ENCODE assay signal across 10 mouse cellular contexts in genomic region chr6:85856194-85856678, GRCm38 (mm10). TPM values are rescaled to one million over a fixed set of nuclear protein-coding genes. Genes with fewer than 3 reads are reported as not detected.
A peak's percentile ranks its signal among the peaks of the same experiment; 100 is the strongest.
DNase-seq lines count a peak whose midpoint lies in the region; ATAC-seq lines count a peak whose summit lies in the region.
"Had no signal": no experiment of that assay in that cellular context is flagged by ENCODE, and none has a peak within 500 bp of the region (broad histone marks: within the 10 kb centered on the region; RNA-seq: fewer than 3 reads in every experiment).

No protein-coding gene starts in this region.

- no peaks in the 10 kb centered on the region for H3K36me3 ChIP-seq in forebrain, embryonic 16.5 days (ENCODE audit: control insufficient read depth, insufficient read depth)
- H3K36me3 ChIP-seq in forebrain, embryonic 10.5 days (replicated peaks): no peaks in the 10 kb centered on the region
- no peaks in the 10 kb centered on the region for H3K36me3 ChIP-seq in lung, embryonic 15.5 days
- H3K36me3 ChIP-seq: liver, embryonic 15.5 days had no signal

- no peaks in the 10 kb centered on the region for H3K4me1 ChIP-seq in forebrain, embryonic 16.5 days (replicated peaks; ENCODE audit: control insufficient read depth, insufficient read depth, low read length)
- 0 out of 2 replicates have a peak, but pooled peaks cover 3% of the 10 kb centered on the region for H3K4me1 ChIP-seq in forebrain, embryonic 10.5 days
- no peaks in the 10 kb centered on the region for H3K4me1 ChIP-seq in lung, embryonic 15.5 days

- no peaks in the 10 kb centered on the region for H3K9me3 ChIP-seq in forebrain, embryonic 16.5 days (ENCODE audit: control insufficient read depth, low read length)
- no peaks in the 10 kb centered on the region for H3K9me3 ChIP-seq in forebrain, embryonic 10.5 days
- no peaks in the 10 kb centered on the region for H3K9me3 ChIP-seq in lung, embryonic 15.5 days
- H3K9me3 ChIP-seq: liver, embryonic 15.5 days had no signal

- no peak overlapping the region for H3K4me3 ChIP-seq in forebrain, embryonic 16.5 days (replicated peaks; ENCODE audit: low read length)
- no peak overlapping the region for H3K4me3 ChIP-seq in forebrain, embryonic 10.5 days
- no peak overlapping the region for H3K4me3 ChIP-seq in lung, embryonic 15.5 days
- H3K4me3 ChIP-seq: liver, embryonic 15.5 days had no signal

- no peaks in the 10 kb centered on the region for H3K27me3 ChIP-seq in forebrain, embryonic 16.5 days (replicated peaks; ENCODE audit: control insufficient read depth, insufficient read depth, low read length)
- no peaks in the 10 kb centered on the region for H3K27me3 ChIP-seq in forebrain, embryonic 10.5 days (ENCODE audit: poor library complexity, severe bottlenecking)
- H3K27me3 ChIP-seq in lung, embryonic 15.5 days: no peaks in the 10 kb centered on the region
- H3K27me3 ChIP-seq: liver, embryonic 15.5 days had no signal

- H3K27ac ChIP-seq in forebrain, embryonic 16.5 days (ENCODE audit: low read length): no peak overlapping the region
- no peak overlapping the region for H3K27ac ChIP-seq in forebrain, embryonic 10.5 days
- no peak overlapping the region for H3K27ac ChIP-seq in lung, embryonic 15.5 days
- H3K27ac ChIP-seq: liver, embryonic 15.5 days had no signal

- peak; percentile 82 for ATAC-seq in forebrain, embryonic 16.5 days
- 0 out of 2 replicates have a peak, but pooled peaks have one; percentile 49 for ATAC-seq in lung, embryonic 15.5 days (ENCODE audit: borderline replicate concordance, extremely low read depth, low FRiP score, low TSS enrichment)

- WGBS in forebrain, embryonic 16.5 days: 64% methylated on average over 1 of the region's 1 CpGs
- 82% methylated on average over 1 of the region's 1 CpGs for WGBS in forebrain, embryonic 10.5 days
- 72% methylated on average over 1 of the region's 1 CpGs for WGBS in lung, embryonic 15.5 days

- no peak for DNase-seq in forebrain, embryonic 10.5 days (ENCODE audit: extremely low spot score, low spot score)
- peak; percentile 97 for DNase-seq in adrenal gland, adult 2 months
- DNase-seq in frontal cortex, postnatal 10 days (ENCODE audit: low spot score in 2 of 2): peak; percentile 58 to 72
- DNase-seq in kidney, postnatal 10 days: peak; percentile 77
- DNase-seq in testis, postnatal 10 days (ENCODE audit: low spot score): peak; percentile 64
- DNase-seq in retina, postnatal 1 day: no peak

- no peak overlapping the region for H3K4me2 ChIP-seq in forebrain, embryonic 16.5 days (ENCODE audit: low read length)
- no peak overlapping the region for H3K4me2 ChIP-seq in lung, embryonic 15.5 days
- H3K4me2 ChIP-seq: liver, embryonic 15.5 days had no signal

- no peak overlapping the region for H3K9ac ChIP-seq in forebrain, embryonic 16.5 days (replicated peaks; ENCODE audit: low read depth, low read length)
- no peak overlapping the region for H3K9ac ChIP-seq in lung, embryonic 15.5 days
- H3K9ac ChIP-seq: liver, embryonic 15.5 days had no signal

RNA-seq across cellular contexts. Expression of gene Nat8f2, which starts 12.7 kb away (rescaled TPM):
- polyA plus RNA-seq in forebrain, embryonic 16.5 days (2015; fragmentation: Nextera tagmentation; extraction: Ambion mirVana): not detected in 2 replicates
- polyA plus RNA-seq in forebrain, embryonic 10.5 days (2016; fragmentation: Nextera tagmentation; extraction: Ambion mirVana): not detected in 2 replicates
- 1 to 10 TPM; 2.0 to 3.7 TPM for total RNA-seq in adrenal gland, adult 2 months (2021)
- 0.12 and 0.15 TPM in 2 replicates for polyA plus RNA-seq in adrenal gland, adult 2 months (2012; rRNA removed)
- polyA plus RNA-seq in lung, embryonic 15.5 days (2015; fragmentation: Nextera tagmentation; extraction: Ambion mirVana): 0.07 TPM in 1 of 2 replicates, not detected in the other
- total RNA-seq: common myeloid progenitor, adult 5-6 weeks had no signal
- polyA plus RNA-seq: liver, embryonic 15.5 days had no signal

RNA-seq across cellular contexts. Expression of gene Nat8, which starts 24.4 kb away (rescaled TPM):
- polyA plus RNA-seq in forebrain, embryonic 16.5 days (2015; fragmentation: Nextera tagmentation; extraction: Ambion mirVana): not detected in 2 replicates
- polyA plus RNA-seq in forebrain, embryonic 10.5 days (2016; fragmentation: Nextera tagmentation; extraction: Ambion mirVana): not detected in 2 replicates
- total RNA-seq in adrenal gland, adult 2 months (2021): 1 to 10 TPM; 1.8 to 8.2 TPM
- 2.3 and 3.3 TPM in 2 replicates for polyA plus RNA-seq in adrenal gland, adult 2 months (2012; rRNA removed)
- polyA plus RNA-seq in lung, embryonic 15.5 days (2015; fragmentation: Nextera tagmentation; extraction: Ambion mirVana): not detected in 2 replicates
- total RNA-seq: common myeloid progenitor, adult 5-6 weeks had no signal

RNA-seq across cellular contexts. Expression of gene Nat8f5, which starts 35.5 kb away (rescaled TPM):
- polyA plus RNA-seq in forebrain, embryonic 16.5 days (2015; fragmentation: Nextera tagmentation; extraction: Ambion mirVana): not detected in 2 replicates
- not detected in 2 replicates for polyA plus RNA-seq in forebrain, embryonic 10.5 days (2016; fragmentation: Nextera tagmentation; extraction: Ambion mirVana)
- 1 to 10 TPM; 5.7 to 9.7 TPM for total RNA-seq in adrenal gland, adult 2 months (2021)
- polyA plus RNA-seq in adrenal gland, adult 2 months (2012; rRNA removed): 1.1 and 2.3 TPM in 2 replicates
- polyA plus RNA-seq in lung, embryonic 15.5 days (2015; fragmentation: Nextera tagmentation; extraction: Ambion mirVana): not detected in 2 replicates
- total RNA-seq: common myeloid progenitor, adult 5-6 weeks had no signal
- polyA plus RNA-seq: liver, embryonic 15.5 days had no signal

RNA-seq across cellular contexts. Expression of gene Nat8f6, which starts 35.5 kb away (rescaled TPM):
- polyA plus RNA-seq in forebrain, embryonic 16.5 days (2015; fragmentation: Nextera tagmentation; extraction: Ambion mirVana): not detected in 2 replicates
- not detected in 2 replicates for polyA plus RNA-seq in forebrain, embryonic 10.5 days (2016; fragmentation: Nextera tagmentation; extraction: Ambion mirVana)
- 1 to 10 TPM in 1 of 2 experiments, under 1 TPM in 1; 0.81 to 2.8 TPM for total RNA-seq in adrenal gland, adult 2 months (2021)
- polyA plus RNA-seq in adrenal gland, adult 2 months (2012; rRNA removed): 0.87 and 1.4 TPM in 2 replicates
- polyA plus RNA-seq in lung, embryonic 15.5 days (2015; fragmentation: Nextera tagmentation; extraction: Ambion mirVana): not detected in 2 replicates
- total RNA-seq: common myeloid progenitor, adult 5-6 weeks had no signal
- polyA plus RNA-seq: liver, embryonic 15.5 days had no signal

RNA-seq across cellular contexts. Expression of gene Nat8f4, which starts 48.4 kb away (rescaled TPM):
- polyA plus RNA-seq in forebrain, embryonic 16.5 days (2015; fragmentation: Nextera tagmentation; extraction: Ambion mirVana): 6.3 and 6.5 TPM in 2 replicates
- polyA plus RNA-seq in forebrain, embryonic 10.5 days (2016; fragmentation: Nextera tagmentation; extraction: Ambion mirVana): 6.2 and 6.7 TPM in 2 replicates
- total RNA-seq in adrenal gland, adult 2 months (2021): 10 to 100 TPM in 1 of 2 experiments, 1 to 10 TPM in 1; 8.4 to 15.5 TPM
- polyA plus RNA-seq in adrenal gland, adult 2 months (2012; rRNA removed): 6.8 and 8.5 TPM in 2 replicates
- 4.9 and 5.1 TPM in 2 replicates for polyA plus RNA-seq in lung, embryonic 15.5 days (2015; fragmentation: Nextera tagmentation; extraction: Ambion mirVana)

Comparison
In these comparisons a context has a peak if more than half of its experiments do, and no peak if none do; other contexts are left out.
1. DNase-seq: peak in adrenal gland, adult 2 months (single experiment), frontal cortex, postnatal 10 days (2 of 2), kidney, postnatal 10 days (single experiment) and testis, postnatal 10 days (single experiment); none in forebrain, embryonic 10.5 days (single experiment) and retina, postnatal 1 day (single experiment).